Mouse (Mus musculus): ENCODE data around the gene Dld.

DNA sequence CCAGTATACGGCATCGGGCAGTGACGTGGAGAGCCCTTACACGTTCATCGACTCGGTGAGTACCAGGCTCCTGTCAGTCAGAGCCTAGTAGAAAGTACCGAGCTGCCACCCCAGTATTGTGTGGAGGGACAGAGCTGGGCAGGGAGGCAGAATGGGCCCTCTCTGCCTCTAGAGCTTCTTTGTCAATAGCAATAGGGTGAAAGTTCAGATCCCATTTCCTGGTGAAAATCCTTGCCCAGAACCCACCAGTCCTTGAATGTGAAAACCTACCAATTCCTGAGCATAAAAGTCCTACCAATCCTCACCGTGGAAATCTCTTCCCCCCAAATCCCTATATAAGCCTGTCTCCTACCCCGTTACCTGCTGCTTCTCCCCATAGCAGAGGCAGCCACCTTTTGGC lies 51.0 kb downstream of the Dld start:
- TF ChIP-seq POLR2A (IDR thresholded peaks at IDR 0.05; ENCODE audit: borderline replicate concordance, extremely low read depth, low read depth, low read length) (no peak), CTCF (IDR thresholded peaks at IDR 0.05; ENCODE audit: insufficient read depth, low read length) (no peak)
